Mouse (Mus musculus) heart, postnatal 0 days (tissue): ENCODE results near the gene Gm48552. TPM values are rescaled to one million over a fixed set of nuclear protein-coding genes. Genes with fewer than 3 reads are reported as not detected.

ENCODE experiments used
- ATAC-seq: fragments of 200-750 bp; cut with Nextera tagmentation; 2 replicates; pipeline ENCODE4 v1.8.0; 2017; ENCODE audit warnings: low read depth, moderate number of reproducible peaks, moderate library complexity; ENCODE audit not compliant: insufficient read depth
- DNase-seq: peaks from one replicate; pipeline ENCODE4 v3.0.0-alpha.2; 2016; ENCODE audit warnings: low spot score
- H3K27ac ChIP-seq: fragments of 300-500 bp; sonication (generic); 2 replicates; pipeline ENCODE4 v1.5.1; 2014; ENCODE audit warnings: low read depth, mild to moderate bottlenecking
- H3K27me3 ChIP-seq: fragments of 300-500 bp; sonication (generic); 2 replicates; pipeline ENCODE4 v1.6.1; 2014; ENCODE audit warnings: low read length, mixed read lengths; ENCODE audit not compliant: control insufficient read depth, insufficient read depth
- H3K36me3 ChIP-seq: fragments of 300-500 bp; sonication (generic); replicated peaks from 2 replicates; pipeline ENCODE4 v1.6.1; 2014; ENCODE audit warnings: low read length, mixed read lengths; ENCODE audit not compliant: control insufficient read depth, insufficient read depth
- H3K4me1 ChIP-seq: fragments of 300-500 bp; sonication (generic); 2 replicates; pipeline ENCODE4 v1.6.1; 2014; ENCODE audit warnings: antibody characterized with exemption; ENCODE audit not compliant: control insufficient read depth, insufficient read depth
- H3K4me2 ChIP-seq: fragments of 300-500 bp; sonication (generic); 2 replicates; pipeline ENCODE4 v1.6.1; 2014; ENCODE audit warnings: low read depth, mild to moderate bottlenecking, low read length, moderate library complexity
- H3K4me3 ChIP-seq: fragments of 300-500 bp; sonication (generic); 2 replicates; pipeline ENCODE4 v1.5.1; 2014; ENCODE audit warnings: low read depth, low read length
- H3K9ac ChIP-seq: fragments of 300-500 bp; sonication (generic); replicated peaks from 2 replicates; pipeline ENCODE4 v1.6.1; 2014; ENCODE audit warnings: low read depth, low read length, mixed read lengths
- H3K9me3 ChIP-seq: fragments of 300-500 bp; sonication (generic); replicated peaks from 2 replicates; pipeline ENCODE4 v1.6.1; 2016; ENCODE audit warnings: low read length; ENCODE audit not compliant: control insufficient read depth
- CTCF ChIP-seq: IDR thresholded peaks from 2 replicates; pipeline ENCODE4 v1.5.1; 2016; ENCODE audit warnings: antibody characterized with exemption, control low read depth, low read depth
- EP300 ChIP-seq: IDR thresholded peaks from 2 replicates; pipeline ENCODE4 v1.6.1; 2016; ENCODE audit warnings: antibody characterized with exemption, low read depth
- WGBS: fragments of 180-500 bp; shearing (Covaris S2); extraction: QIAGEN DNeasy Blood & Tissue Kit; methylation state at CpG from one replicate; pipeline ENCODE4 v1.1.7; 2014; 5-methylcytosine and 5-hydroxymethylcytosine counted together
- polyA plus RNA-seq: library from polyadenylated mRNA; unstranded; fragments of >200 nt; fragmentation: Nextera tagmentation; extraction: Ambion mirVana; gene quantifications from 2 replicates; pipeline ENCODE4 v1.2.1, GENCODE M21; 2015
- total RNA-seq: library from RNA; depleted of rRNA; stranded (reverse); fragments of >200 nt; gene quantifications from 2 replicates; pipeline ENCODE4 v1.2.3, GENCODE M21; 2014; ENCODE audit warnings: low replicate concordance

Gene Gm48552
- total and polyA plus RNA-seq, 2 experiments from 2014 or later: 0.45 TPM; not detected in 1

DNA sequence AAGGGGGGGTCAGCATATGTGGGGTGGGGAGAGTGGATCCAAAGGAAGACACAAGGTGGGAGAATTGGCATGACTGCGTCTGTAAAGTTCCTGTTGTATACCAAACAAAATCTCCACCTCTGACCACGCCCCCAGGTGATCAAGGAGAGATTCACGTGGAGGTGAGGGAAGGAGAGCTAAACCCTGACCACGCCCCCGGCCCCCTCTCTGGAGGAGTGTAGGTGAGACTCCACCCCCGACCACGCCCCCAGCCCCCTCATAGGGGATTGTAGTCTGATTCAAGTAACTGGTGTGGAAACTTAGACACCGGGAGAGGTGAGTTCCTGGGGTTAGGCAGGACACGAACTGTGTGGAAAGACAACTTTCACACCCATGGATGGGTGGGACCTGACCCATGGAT is 15.3 kb downstream of the Gm48552 start:
- Histone ChIP-seq H3K9ac (no peak overlapping the region), H3K27me3 (no peaks in the 10 kb centered on the region), H3K4me3 (no peak overlapping the region), H3K4me2 (no peak overlapping the region), H3K4me1 (peaks cover 35% of the 10 kb centered on the region), H3K27ac (no peak overlapping the region), H3K9me3 (no peaks in the 10 kb centered on the region), H3K36me3 (peaks cover 74% of the 10 kb centered on the region)
- 46% methylated on average over 9 of the region's 9 CpGs for WGBS
- DNase-seq (no peak), ATAC-seq (no peak)
- no peak for TF ChIP-seq CTCF

DNA sequence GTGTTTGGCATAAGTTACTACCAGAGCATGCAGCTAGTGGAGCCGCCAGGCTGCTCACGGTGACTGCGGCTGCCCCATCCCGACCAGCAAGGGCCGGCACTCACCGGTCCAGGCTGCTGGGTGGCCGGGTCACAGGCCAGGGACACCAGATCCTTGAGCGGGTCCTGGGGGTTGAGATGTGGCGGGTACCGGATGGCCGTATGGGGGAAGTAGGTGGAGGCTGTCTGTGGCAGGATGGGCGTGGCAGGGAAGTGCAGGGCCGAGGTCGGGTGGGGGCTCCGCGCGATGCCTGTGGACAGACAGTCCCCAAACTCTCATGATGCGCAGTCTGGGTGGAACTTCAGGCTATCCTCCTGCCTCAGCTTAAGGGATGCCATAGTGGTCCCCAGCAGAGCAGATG is 15.9 kb downstream of the Gm48552 start:
- Histone ChIP-seq H3K4me2 (no peak overlapping the region), H3K36me3 (peaks cover 67% of the 10 kb centered on the region), H3K9ac (no peak overlapping the region), H3K27ac (no peak overlapping the region), H3K27me3 (no peaks in the 10 kb centered on the region), H3K4me3 (no peak overlapping the region), H3K4me1 (peaks cover 35% of the 10 kb centered on the region), H3K9me3 (no peaks in the 10 kb centered on the region)
- DNase-seq: no peak
- ATAC-seq: no peak
- TF ChIP-seq EP300 (no peak), CTCF (no peak)
- WGBS: 56% methylated on average over 18 of the region's 18 CpGs

DNA sequence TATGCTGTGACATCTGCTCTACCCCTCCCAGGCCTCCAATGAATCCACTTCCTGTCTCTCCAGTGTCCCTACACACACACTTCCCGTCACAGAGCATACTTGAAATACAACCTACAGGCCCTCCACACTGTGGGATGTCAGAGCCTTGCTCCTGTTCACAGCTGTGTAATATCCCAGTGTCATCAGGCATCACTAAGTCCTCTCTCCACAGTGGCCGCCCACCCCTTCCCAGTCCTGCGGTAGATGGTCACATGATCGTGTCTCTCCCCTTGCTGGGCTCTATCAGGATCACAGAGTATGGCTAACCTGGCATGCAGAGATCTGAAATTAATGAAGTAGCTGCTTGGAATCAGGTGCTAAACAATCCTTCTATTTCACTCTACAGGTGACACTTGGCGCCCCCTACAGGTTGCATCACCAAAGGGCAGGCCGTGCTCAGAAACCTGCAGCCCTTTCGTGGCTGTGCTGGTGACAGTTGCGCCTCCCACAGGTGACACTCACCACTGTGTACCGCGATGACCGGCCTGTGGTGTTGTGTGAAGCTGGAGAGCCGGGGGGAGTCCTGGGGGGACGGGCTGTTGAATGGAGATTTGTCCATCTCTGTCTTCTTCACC is 16.9 kb downstream of the Gm48552 start:
- H3K4me1 ChIP-seq: peaks cover 39% of the 10 kb centered on the region
- no peaks in the 10 kb centered on the region for H3K27me3 ChIP-seq
- TF ChIP-seq EP300: no peak
- peak; percentile 64 for TF ChIP-seq CTCF
- no peaks in the 10 kb centered on the region for H3K9me3 ChIP-seq
- H3K36me3 ChIP-seq: peaks cover 57% of the 10 kb centered on the region
- H3K9ac ChIP-seq: no peak overlapping the region
- DNase-seq (no peak), ATAC-seq (no peak)
- WGBS: 47% methylated on average over 13 of the region's 13 CpGs
- no peak overlapping the region for H3K4me2 ChIP-seq
- H3K27ac ChIP-seq: no peak overlapping the region
- H3K4me3 ChIP-seq: no peak overlapping the region

DNA sequence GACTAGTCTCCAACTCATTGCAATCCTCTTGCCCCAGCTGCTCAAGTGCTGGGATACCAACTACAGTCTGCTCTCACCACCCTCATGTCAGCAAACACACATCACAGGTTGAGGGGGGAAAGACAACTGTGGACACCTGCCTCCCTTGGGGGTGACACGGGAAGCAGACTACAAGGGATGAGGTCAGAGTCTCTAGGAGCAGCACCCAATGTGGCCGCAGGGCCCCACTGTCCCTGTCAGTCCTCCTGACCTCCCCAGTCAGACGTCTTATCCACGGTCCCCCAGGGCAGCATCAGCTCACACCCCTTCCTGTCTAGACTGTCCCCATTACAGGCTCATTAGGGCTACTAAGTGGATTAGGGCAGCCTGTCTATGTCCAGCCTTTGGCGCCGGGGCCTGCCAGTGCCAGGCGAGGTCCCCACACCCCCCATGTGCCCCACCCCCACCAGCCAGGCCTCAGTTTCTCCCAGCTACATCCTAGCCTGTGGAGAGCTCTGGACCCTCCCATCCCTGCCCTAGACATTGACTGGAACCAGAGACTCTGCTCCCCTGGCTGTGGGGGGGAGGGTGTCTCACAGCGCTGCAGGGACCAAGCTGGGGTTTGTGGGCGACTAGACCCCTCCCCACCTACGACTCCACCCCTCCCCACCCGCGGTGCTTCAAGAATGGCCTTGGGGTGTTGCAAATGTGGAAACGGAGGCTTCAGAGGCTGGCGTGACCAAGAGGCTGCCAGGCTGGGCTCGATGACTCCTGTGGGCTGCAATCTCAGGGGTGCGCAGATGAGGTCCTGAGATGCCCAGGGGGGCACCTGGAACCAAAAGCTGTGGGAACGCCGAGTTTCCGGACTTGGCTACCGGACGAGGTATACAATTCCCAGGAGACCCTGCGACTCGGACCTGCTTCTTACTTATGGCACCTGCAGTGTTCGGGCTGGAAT is 18.0 kb downstream of the Gm48552 start:
- TF ChIP-seq CTCF: no peak
- TF ChIP-seq EP300: no peak
- H3K4me1 ChIP-seq: peaks cover 41% of the 10 kb centered on the region
- H3K36me3 ChIP-seq: peaks cover 55% of the 10 kb centered on the region
- peak overlapping the region; percentile 16; the same call in 1 of the 2 replicates for H3K27ac ChIP-seq
- no peaks in the 10 kb centered on the region for H3K27me3 ChIP-seq
- no peak overlapping the region; the same call in 1 of the 2 replicates for H3K9ac ChIP-seq
- H3K4me2 ChIP-seq: peak overlapping the region; percentile 45
- ATAC-seq: no peak
- no peaks in the 10 kb centered on the region for H3K9me3 ChIP-seq
- 44% methylated on average over 24 of the region's 24 CpGs for WGBS
- H3K4me3 ChIP-seq: peak overlapping the region; percentile 22
- no peak for DNase-seq

DNA sequence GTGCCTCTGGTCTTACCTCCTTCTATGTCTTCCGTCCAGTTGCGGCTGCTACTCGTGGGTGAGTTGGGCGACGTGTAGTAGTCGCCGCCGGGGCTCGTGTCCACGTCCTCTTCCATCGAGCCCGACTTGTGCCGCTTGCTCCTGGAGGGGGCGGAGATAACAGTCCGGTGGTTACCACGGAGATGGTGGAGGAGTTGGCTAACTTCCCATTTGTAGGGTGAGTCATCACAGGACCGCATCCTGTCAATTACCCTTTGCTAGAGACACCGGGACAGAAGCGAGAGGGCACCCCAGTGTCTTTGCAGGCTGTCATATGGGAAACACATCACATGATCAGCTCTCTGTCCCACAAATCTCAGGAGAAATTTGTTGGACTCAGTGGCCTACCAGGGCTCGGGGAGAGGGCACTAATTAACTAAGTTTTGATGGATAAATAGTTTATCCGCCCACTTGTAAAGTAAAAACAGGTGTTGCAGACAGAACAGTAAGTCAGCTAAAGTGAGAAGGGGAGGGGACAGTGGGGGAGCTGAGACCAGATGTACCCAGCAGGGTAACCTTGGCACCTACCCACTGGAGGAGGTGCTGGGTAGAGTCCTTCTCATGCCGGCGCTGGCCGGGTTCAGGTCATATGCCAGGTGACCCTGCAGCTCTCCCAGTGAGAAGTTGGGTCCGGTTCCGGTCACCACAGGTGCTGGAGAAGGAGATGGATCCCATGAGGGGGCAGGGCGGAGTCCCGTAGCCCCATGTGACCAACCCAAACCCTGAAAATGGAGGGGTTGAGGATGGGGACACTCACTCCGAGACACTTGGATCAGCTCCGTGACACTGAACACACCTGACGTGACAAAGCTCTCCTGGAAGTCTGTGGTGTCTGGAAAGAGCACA is 19.0 kb downstream of the Gm48552 start:
- ATAC-seq: peak; percentile 18
- Histone ChIP-seq H3K4me1 (peaks cover 45% of the 10 kb centered on the region), H3K9me3 (no peaks in the 10 kb centered on the region), H3K36me3 (peaks cover 51% of the 10 kb centered on the region), H3K4me3 (peak overlapping the region; percentile 22), H3K27me3 (no peaks in the 10 kb centered on the region), H3K9ac (no peak overlapping the region), H3K4me2 (peak overlapping the region; percentile 45), H3K27ac (peak overlapping the region; percentile 97)
- 0 out of 2 replicates have a peak, but pooled peaks have one; percentile 15 for TF ChIP-seq EP300
- TF ChIP-seq CTCF: 0 out of 2 replicates have a peak, but pooled peaks have one; percentile 2
- WGBS: 27% methylated on average over 31 of the region's 31 CpGs
- peak; percentile 88 for DNase-seq
